Mouse (Mus musculus) small intestine, adult 2 months (tissue): ENCODE data around the gene 4930539E08Rik.

Experiments
- CTCF ChIP-seq: fragments of 200-500 bp; IDR thresholded peaks from 2 replicates; pipeline ENCODE4 v1.5.1; 2012; ENCODE audit warnings: low read depth, mild to moderate bottlenecking, control low read depth, inconsistent platforms, low read length, moderate library complexity, mixed read lengths; ENCODE audit not compliant: insufficient replicate concordance, insufficient read length; ENCODE audit errors: extremely low read depth
- POLR2A ChIP-seq: fragments of 200-500 bp; IDR thresholded peaks from 2 replicates; pipeline ENCODE4 v1.6.1; 2012; ENCODE audit warnings: low read depth, mild to moderate bottlenecking, control low read depth, inconsistent platforms, low read length, moderate library complexity

DNA sequence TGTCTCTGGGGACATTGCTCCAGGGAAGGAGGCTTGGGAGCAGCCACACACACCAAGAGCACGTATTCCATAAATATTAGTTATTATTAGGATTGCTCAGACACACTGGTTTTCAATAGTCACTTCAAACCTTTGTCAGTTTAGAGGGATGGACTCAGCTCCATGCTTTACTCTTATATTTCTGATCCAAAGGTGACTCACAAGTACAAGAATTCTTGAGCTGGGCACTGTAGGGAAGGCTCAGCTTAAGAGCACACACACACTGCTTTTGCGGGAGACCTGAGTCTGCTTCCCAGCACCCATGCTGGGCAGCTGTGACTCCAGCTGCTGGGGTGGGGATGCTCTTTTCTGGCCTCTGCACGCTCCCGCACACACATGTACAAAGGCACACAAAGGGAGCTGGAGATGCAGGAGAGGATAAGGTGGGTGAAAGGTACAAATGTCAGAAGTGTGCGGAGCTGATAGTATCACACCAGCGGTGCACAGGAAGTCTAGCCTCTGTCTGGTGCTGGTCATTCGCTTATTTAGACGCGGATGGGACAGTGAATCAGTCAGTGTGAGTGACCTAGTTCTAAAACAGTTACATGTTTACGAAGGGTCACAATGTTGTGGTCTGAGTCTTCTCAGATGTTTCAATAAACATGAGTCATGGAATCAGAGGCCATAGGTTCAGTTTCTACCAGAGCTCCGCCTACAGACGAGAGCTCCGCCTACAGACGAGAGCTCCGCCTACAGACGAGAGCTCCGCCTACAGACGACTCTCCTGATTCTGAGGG is 16.5 kb upstream of the 4930539E08Rik start:
- TF ChIP-seq POLR2A = no peak
- no peak for TF ChIP-seq CTCF
